Mouse (Mus musculus): ENCODE data around the gene Insig1. TPM values are rescaled to one million over a fixed set of nuclear protein-coding genes. Genes with fewer than 3 reads are reported as not detected.

Gene Insig1
- polyA plus RNA-seq, 1 experiment from 2014 or later = 79.5 TPM

DNA sequence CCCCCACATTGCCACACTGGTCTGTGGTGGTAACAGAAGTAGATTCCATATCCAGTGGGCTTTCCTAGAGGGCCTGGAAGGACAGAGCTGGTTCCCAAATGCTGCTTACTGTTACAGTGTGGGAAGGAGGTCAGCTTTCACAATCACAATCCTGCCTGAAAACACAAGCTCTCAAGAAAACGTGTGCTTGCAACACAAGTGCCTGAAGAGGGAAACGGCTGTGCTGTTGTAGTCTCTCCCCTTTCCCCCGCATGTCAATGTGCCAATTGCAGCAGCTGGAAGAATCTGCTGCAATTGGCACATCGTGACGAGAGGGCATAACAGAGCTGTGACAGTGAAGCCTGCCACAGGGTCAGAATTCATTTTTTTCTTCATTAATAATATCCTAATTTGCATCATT is 33.5 kb upstream of the Insig1 start:
- Histone ChIP-seq H3K9ac (ENCODE audit: low read depth, low read length) (no peak overlapping the region), H3K9me3 (ENCODE audit: control insufficient read depth, low read length) (no peaks in the 10 kb centered on the region), H3K4me1 (ENCODE audit: control insufficient read depth, insufficient read depth, low read depth, low read length) (peaks cover 9% of the 10 kb centered on the region), H3K27ac (ENCODE audit: low read depth, low read length) (no peak overlapping the region), H3K4me3 (ENCODE audit: low read length) (no peak overlapping the region), H3K27me3 (replicated peaks; ENCODE audit: control insufficient read depth, insufficient read depth, low read length) (no peaks in the 10 kb centered on the region), H3K4me2 (ENCODE audit: low read length) (no peak overlapping the region), H3K36me3 (ENCODE audit: control insufficient read depth, insufficient read depth, low read length) (no peaks in the 10 kb centered on the region)
- ATAC-seq = no peak
- WGBS = 31% methylated on average over 5 of the region's 5 CpGs

- Histone ChIP-seq H3K9ac (ENCODE audit: low read depth, low read length) (no peak overlapping the region), H3K36me3 (ENCODE audit: control insufficient read depth, insufficient read depth, low read length) (no peaks in the 10 kb centered on the region), H3K4me2 (ENCODE audit: low read length) (peak overlapping the region; percentile 18; the same call in 1 of the 2 replicates), H3K4me1 (ENCODE audit: control insufficient read depth, insufficient read depth, low read depth, low read length) (peaks cover 9% of the 10 kb centered on the region), H3K9me3 (ENCODE audit: control insufficient read depth, low read length) (no peaks in the 10 kb centered on the region), H3K27me3 (replicated peaks; ENCODE audit: control insufficient read depth, insufficient read depth, low read length) (no peaks in the 10 kb centered on the region), H3K4me3 (ENCODE audit: low read length) (no peak overlapping the region), H3K27ac (ENCODE audit: low read depth, low read length) (no peak overlapping the region)
- 39% methylated on average over 2 of the region's 2 CpGs for WGBS
- no peak; the same call in 1 of the 2 replicates for ATAC-seq
These were observed 33.0 kb upstream of the Insig1 start for GRCm38 (mm10) chr5:28038115-28038514.

DNA sequence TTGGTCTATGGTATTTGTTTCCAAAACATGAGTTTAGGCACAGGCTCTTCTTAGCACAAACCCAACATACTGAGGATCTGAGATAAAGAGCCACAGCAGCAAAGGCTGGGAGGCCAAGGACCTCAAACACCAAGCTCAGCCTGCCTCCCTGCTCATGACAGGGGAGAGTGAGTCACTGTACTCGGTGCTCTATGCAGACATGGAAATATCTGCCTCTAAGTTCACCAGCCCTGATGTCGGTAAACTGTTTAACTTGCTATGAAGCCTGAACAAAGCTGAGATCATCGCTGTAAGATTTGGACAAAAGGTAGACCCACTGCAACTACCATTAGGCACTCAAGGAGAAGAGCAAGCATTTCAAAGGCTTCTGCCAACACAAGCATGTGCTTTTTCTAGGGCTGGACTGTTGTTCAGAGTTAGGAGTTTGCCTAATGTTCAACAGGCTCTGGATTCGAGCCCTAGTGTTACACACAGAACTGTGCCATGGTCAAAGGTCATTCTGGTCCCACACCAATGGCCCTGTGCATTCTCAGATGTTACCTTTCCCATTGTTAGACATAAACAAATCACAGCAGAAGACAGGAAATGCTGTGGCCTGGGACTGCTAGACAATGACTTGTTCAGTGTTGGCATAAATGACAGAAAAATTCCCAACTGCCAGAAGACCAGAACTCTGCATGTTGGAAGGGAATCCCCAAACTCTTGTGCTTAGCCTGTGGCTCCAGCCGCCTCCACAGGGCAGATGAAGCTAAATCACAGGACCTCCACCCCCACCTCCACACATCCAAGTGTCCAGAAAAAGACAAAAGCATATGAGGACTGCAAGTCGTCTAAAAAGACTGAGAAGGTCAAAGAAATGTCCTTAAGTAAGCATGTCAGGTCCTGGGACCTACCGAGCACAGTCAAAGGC is 31.2 kb upstream of the Insig1 start:
- Histone ChIP-seq H3K4me3 (ENCODE audit: low read length) (no peak overlapping the region), H3K27ac (ENCODE audit: low read depth, low read length) (no peak overlapping the region), H3K4me2 (ENCODE audit: low read length) (no peak overlapping the region), H3K36me3 (ENCODE audit: control insufficient read depth, insufficient read depth, low read length) (no peaks in the 10 kb centered on the region; the same call in 1 of the 2 replicates), H3K9ac (ENCODE audit: low read depth, low read length) (no peak overlapping the region), H3K27me3 (replicated peaks; ENCODE audit: control insufficient read depth, insufficient read depth, low read length) (no peaks in the 10 kb centered on the region), H3K4me1 (ENCODE audit: control insufficient read depth, insufficient read depth, low read depth, low read length) (peaks cover 9% of the 10 kb centered on the region), H3K9me3 (ENCODE audit: control insufficient read depth, low read length) (no peaks in the 10 kb centered on the region; the same call in 1 of the 2 replicates)
- 75% methylated on average over 7 of the region's 7 CpGs for WGBS
- ATAC-seq = no peak

GRCm38 (mm10) chr5:28040726-28041125 is 30.4 kb upstream of the Insig1 start:
- H3K36me3 ChIP-seq (ENCODE audit: control insufficient read depth, insufficient read depth, low read length) = no peaks in the 10 kb centered on the region; the same call in 1 of the 2 replicates
- ATAC-seq = no peak
- H3K27me3 ChIP-seq (replicated peaks; ENCODE audit: control insufficient read depth, insufficient read depth, low read length) = no peaks in the 10 kb centered on the region
- H3K4me1 ChIP-seq (ENCODE audit: control insufficient read depth, insufficient read depth, low read depth, low read length) = peaks cover 9% of the 10 kb centered on the region
- H3K9ac ChIP-seq (ENCODE audit: low read depth, low read length) = no peak overlapping the region
- H3K9me3 ChIP-seq (ENCODE audit: control insufficient read depth, low read length) = no peaks in the 10 kb centered on the region; the same call in 1 of the 2 replicates
- H3K4me3 ChIP-seq (ENCODE audit: low read length) = no peak overlapping the region
- H3K27ac ChIP-seq (ENCODE audit: low read depth, low read length) = no peak overlapping the region
- 90% methylated on average over 3 of the region's 3 CpGs for WGBS
- H3K4me2 ChIP-seq (ENCODE audit: low read length) = no peak overlapping the region

GRCm38 (mm10) chr5:28042021-28042420 is 29.1 kb upstream of the Insig1 start:
- H3K27ac ChIP-seq (ENCODE audit: low read depth, low read length) = no peak overlapping the region
- H3K4me1 ChIP-seq (ENCODE audit: control insufficient read depth, insufficient read depth, low read depth, low read length) = peaks cover 9% of the 10 kb centered on the region
- no peaks in the 10 kb centered on the region; the same call in 1 of the 2 replicates for H3K36me3 ChIP-seq (ENCODE audit: control insufficient read depth, insufficient read depth, low read length)
- 94% methylated on average over 3 of the region's 3 CpGs for WGBS
- no peaks in the 10 kb centered on the region; the same call in 1 of the 2 replicates for H3K9me3 ChIP-seq (ENCODE audit: control insufficient read depth, low read length)
- no peak for ATAC-seq
- no peak overlapping the region for H3K4me2 ChIP-seq (ENCODE audit: low read length)
- no peak overlapping the region for H3K4me3 ChIP-seq (ENCODE audit: low read length)
- no peak overlapping the region for H3K9ac ChIP-seq (ENCODE audit: low read depth, low read length)
- no peaks in the 10 kb centered on the region for H3K27me3 ChIP-seq (replicated peaks; ENCODE audit: control insufficient read depth, insufficient read depth, low read length)

DNA sequence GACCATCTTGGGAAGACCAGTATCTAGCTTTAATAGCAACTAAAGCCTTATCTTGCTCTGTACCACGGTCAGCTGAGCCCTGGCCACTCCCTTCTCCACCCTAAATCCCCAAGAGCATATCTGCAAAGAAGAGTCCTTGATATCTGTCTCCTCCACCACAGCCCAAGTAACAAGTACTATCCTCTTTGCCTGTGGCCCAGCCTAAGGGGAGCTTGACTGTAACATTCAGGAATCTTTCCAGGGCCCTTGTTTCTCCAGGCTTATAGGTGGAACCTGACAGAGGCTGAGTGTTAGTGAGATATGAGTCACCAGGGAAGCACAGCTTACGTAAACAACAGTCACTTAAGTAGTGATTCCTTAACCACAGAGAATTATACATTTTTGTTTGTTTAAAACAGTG is 28.4 kb upstream of the Insig1 start:
- H3K4me3 ChIP-seq (ENCODE audit: low read length) = no peak overlapping the region
- H3K4me1 ChIP-seq (ENCODE audit: control insufficient read depth, insufficient read depth, low read depth, low read length) = peaks cover 5% of the 10 kb centered on the region
- no peaks in the 10 kb centered on the region; the same call in 1 of the 2 replicates for H3K9me3 ChIP-seq (ENCODE audit: control insufficient read depth, low read length)
- no peaks in the 10 kb centered on the region; the same call in 1 of the 2 replicates for H3K36me3 ChIP-seq (ENCODE audit: control insufficient read depth, insufficient read depth, low read length)
- no peaks in the 10 kb centered on the region for H3K27me3 ChIP-seq (replicated peaks; ENCODE audit: control insufficient read depth, insufficient read depth, low read length)
- H3K9ac ChIP-seq (ENCODE audit: low read depth, low read length) = no peak overlapping the region
- H3K4me2 ChIP-seq (ENCODE audit: low read length) = no peak overlapping the region
- H3K27ac ChIP-seq (ENCODE audit: low read depth, low read length) = no peak overlapping the region
- 84% methylated on average over 2 of the region's 2 CpGs for WGBS
- ATAC-seq = no peak

- no peak overlapping the region for H3K27ac ChIP-seq (ENCODE audit: low read depth, low read length)
- no peaks in the 10 kb centered on the region; the same call in 1 of the 2 replicates for H3K9me3 ChIP-seq (ENCODE audit: control insufficient read depth, low read length)
- 88% methylated on average over 5 of the region's 5 CpGs for WGBS
- H3K9ac ChIP-seq (ENCODE audit: low read depth, low read length) = no peak overlapping the region
- H3K4me3 ChIP-seq (ENCODE audit: low read length) = no peak overlapping the region
- ATAC-seq = no peak
- no peaks in the 10 kb centered on the region for H3K4me1 ChIP-seq (ENCODE audit: control insufficient read depth, insufficient read depth, low read depth, low read length)
- no peaks in the 10 kb centered on the region for H3K27me3 ChIP-seq (replicated peaks; ENCODE audit: control insufficient read depth, insufficient read depth, low read length)
- H3K36me3 ChIP-seq (ENCODE audit: control insufficient read depth, insufficient read depth, low read length) = no peaks in the 10 kb centered on the region; the same call in 1 of the 2 replicates
- no peak overlapping the region for H3K4me2 ChIP-seq (ENCODE audit: low read length)
These were observed 27.8 kb upstream of the Insig1 start for GRCm38 (mm10) chr5:28043386-28043785.

GRCm38 (mm10) chr5:28046966-28047365 is 24.2 kb upstream of the Insig1 start:
- H3K36me3 ChIP-seq (ENCODE audit: control insufficient read depth, insufficient read depth, low read length) = no peaks in the 10 kb centered on the region; the same call in 1 of the 2 replicates
- no peak overlapping the region for H3K4me2 ChIP-seq (ENCODE audit: low read length)
- no peaks in the 10 kb centered on the region; the same call in 1 of the 2 replicates for H3K9me3 ChIP-seq (ENCODE audit: control insufficient read depth, low read length)
- ATAC-seq = no peak
- WGBS = 94% methylated on average over 3 of the region's 3 CpGs
- no peak overlapping the region for H3K4me3 ChIP-seq (ENCODE audit: low read length)
- no peak overlapping the region for H3K27ac ChIP-seq (ENCODE audit: low read depth, low read length)
- no peak overlapping the region for H3K9ac ChIP-seq (ENCODE audit: low read depth, low read length)
- no peaks in the 10 kb centered on the region for H3K4me1 ChIP-seq (ENCODE audit: control insufficient read depth, insufficient read depth, low read depth, low read length)
- no peaks in the 10 kb centered on the region for H3K27me3 ChIP-seq (replicated peaks; ENCODE audit: control insufficient read depth, insufficient read depth, low read length)

- H3K9me3 ChIP-seq (ENCODE audit: control insufficient read depth, low read length) = no peaks in the 10 kb centered on the region; the same call in 1 of the 2 replicates
- H3K27me3 ChIP-seq (replicated peaks; ENCODE audit: control insufficient read depth, insufficient read depth, low read length) = no peaks in the 10 kb centered on the region
- no peaks in the 10 kb centered on the region for H3K4me1 ChIP-seq (ENCODE audit: control insufficient read depth, insufficient read depth, low read depth, low read length)
- no peak overlapping the region for H3K9ac ChIP-seq (ENCODE audit: low read depth, low read length)
- WGBS = 77% methylated on average over 1 of the region's 1 CpGs
- ATAC-seq = no peak
- no peak overlapping the region for H3K27ac ChIP-seq (ENCODE audit: low read depth, low read length)
- H3K36me3 ChIP-seq (ENCODE audit: control insufficient read depth, insufficient read depth, low read length) = no peaks in the 10 kb centered on the region; the same call in 1 of the 2 replicates
- H3K4me2 ChIP-seq (ENCODE audit: low read length) = no peak overlapping the region
- no peak overlapping the region for H3K4me3 ChIP-seq (ENCODE audit: low read length)
These were observed 23.2 kb upstream of the Insig1 start for GRCm38 (mm10) chr5:28047961-28048360.
